Mouse (Mus musculus): ENCODE measurements around the gene Cdc42bpg. TPM values are rescaled to one million over a fixed set of nuclear protein-coding genes. Genes with fewer than 3 reads are reported as not detected.

The Cdc42bpg gene
- polyA plus RNA-seq, 2 experiments, result 2.0 to 15.2 TPM

DNA sequence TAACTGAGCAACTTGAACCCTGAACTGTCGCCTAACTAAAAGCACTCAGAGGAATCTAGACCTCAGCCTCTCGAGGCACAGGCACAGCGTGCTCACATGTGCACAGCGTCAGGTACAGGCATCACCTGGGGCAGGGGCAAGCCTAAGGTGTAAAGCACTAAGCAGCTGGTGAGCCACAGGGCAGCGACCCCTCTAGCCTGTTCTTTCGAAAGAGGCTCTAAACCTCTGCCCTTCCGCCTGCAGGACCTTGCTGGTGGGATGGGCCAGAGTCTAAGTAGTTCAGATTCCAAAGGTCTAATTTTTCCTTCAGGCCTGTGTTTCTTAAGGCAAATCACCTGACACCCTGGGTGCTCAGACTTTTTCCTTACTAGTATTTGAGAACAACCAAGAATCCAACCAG is 34.2 kb upstream of the Cdc42bpg start:
- H3K4me1 ChIP-seq (ENCODE audit: control insufficient read depth, insufficient read depth, low read length), result no peaks in the 10 kb centered on the region; the same call in 1 of the 2 replicates
- H3K27me3 ChIP-seq (ENCODE audit: control insufficient read depth, insufficient read depth, low read length), result no peaks in the 10 kb centered on the region
- no peak for ATAC-seq (ENCODE audit: low FRiP score, low read depth)
- no peak for TF ChIP-seq POLR2A (IDR thresholded peaks at IDR 0.05; ENCODE audit: borderline replicate concordance, extremely low read depth, insufficient read depth, insufficient read length)
- no peak overlapping the region for H3K27ac ChIP-seq (replicated peaks; ENCODE audit: low read depth, low read length)
- 65% methylated on average over 7 of the region's 7 CpGs for WGBS
- H3K9me3 ChIP-seq (ENCODE audit: control insufficient read depth, low read length), result no peaks in the 10 kb centered on the region
- no peak overlapping the region for H3K4me2 ChIP-seq (replicated peaks; ENCODE audit: low read depth, low read length, severe bottlenecking)
- no peak overlapping the region for H3K9ac ChIP-seq (ENCODE audit: low read depth, low read length, severe bottlenecking)
- DNase-seq (ENCODE audit: low spot score), result no peak
- H3K36me3 ChIP-seq (ENCODE audit: control insufficient read depth, insufficient read depth, low read length), result no peaks in the 10 kb centered on the region
- no peak overlapping the region for H3K4me3 ChIP-seq (replicated peaks; ENCODE audit: low read length)

DNA sequence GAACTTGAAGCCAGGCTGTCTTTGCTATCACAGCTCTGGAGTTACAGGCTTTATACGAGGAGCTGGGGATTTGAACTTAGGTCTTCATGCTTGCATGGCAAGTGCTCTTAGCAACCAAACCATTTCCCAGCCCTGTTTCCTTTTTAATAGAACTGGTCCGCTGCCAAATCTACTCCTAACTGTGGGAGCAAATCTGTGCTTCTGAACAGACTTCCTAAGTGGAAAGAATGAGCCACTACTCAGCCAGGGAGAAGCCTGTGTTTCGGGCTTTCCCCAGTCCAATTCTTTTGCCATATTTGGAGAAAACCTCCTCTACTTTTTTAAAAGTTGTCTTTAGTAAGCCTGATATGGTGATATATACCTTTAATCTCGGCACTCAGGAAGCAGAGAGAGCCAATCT is 33.5 kb upstream of the Cdc42bpg start:
- Histone ChIP-seq H3K27me3 (ENCODE audit: control insufficient read depth, insufficient read depth, low read length) (no peaks in the 10 kb centered on the region), H3K9me3 (ENCODE audit: control insufficient read depth, low read length) (no peaks in the 10 kb centered on the region), H3K27ac (replicated peaks; ENCODE audit: low read depth, low read length) (no peak overlapping the region), H3K4me1 (ENCODE audit: control insufficient read depth, insufficient read depth, low read length) (peaks cover under 1% of the 10 kb centered on the region), H3K9ac (ENCODE audit: low read depth, low read length, severe bottlenecking) (no peak overlapping the region), H3K4me2 (replicated peaks; ENCODE audit: low read depth, low read length, severe bottlenecking) (no peak overlapping the region), H3K4me3 (replicated peaks; ENCODE audit: low read length) (no peak overlapping the region), H3K36me3 (ENCODE audit: control insufficient read depth, insufficient read depth, low read length) (no peaks in the 10 kb centered on the region)
- 72% methylated on average over 4 of the region's 4 CpGs for WGBS
- DNase-seq (ENCODE audit: low spot score) (peak; percentile 71), ATAC-seq (ENCODE audit: low FRiP score, low read depth) (no peak)
- TF ChIP-seq POLR2A (IDR thresholded peaks at IDR 0.05; ENCODE audit: borderline replicate concordance, extremely low read depth, insufficient read depth, insufficient read length), result no peak

DNA sequence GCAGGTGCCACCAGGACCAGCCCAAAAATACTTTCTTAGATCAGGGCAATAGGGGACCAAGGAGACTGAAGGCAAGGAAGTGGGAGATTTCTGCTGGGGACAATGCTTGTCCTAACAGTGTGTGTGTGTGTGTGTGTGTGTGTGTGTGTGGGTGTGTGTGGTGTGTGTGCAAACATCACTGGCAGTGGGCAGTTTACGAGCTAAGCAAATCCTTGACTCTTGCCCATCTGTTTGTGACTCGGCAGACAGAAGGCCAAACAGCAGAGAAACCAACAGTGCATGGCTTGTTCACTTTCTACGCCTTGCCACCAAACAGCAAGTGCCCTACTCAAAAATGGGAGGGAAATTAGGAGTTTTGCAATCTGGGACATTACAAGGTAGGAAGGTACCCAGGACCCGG is 32.7 kb upstream of the Cdc42bpg start:
- Histone ChIP-seq H3K27ac (replicated peaks; ENCODE audit: low read depth, low read length) (no peak overlapping the region), H3K27me3 (ENCODE audit: control insufficient read depth, insufficient read depth, low read length) (no peaks in the 10 kb centered on the region), H3K4me1 (ENCODE audit: control insufficient read depth, insufficient read depth, low read length) (peaks cover 9% of the 10 kb centered on the region), H3K4me3 (replicated peaks; ENCODE audit: low read length) (no peak overlapping the region), H3K4me2 (replicated peaks; ENCODE audit: low read depth, low read length, severe bottlenecking) (no peak overlapping the region), H3K9me3 (ENCODE audit: control insufficient read depth, low read length) (no peaks in the 10 kb centered on the region), H3K36me3 (ENCODE audit: control insufficient read depth, insufficient read depth, low read length) (no peaks in the 10 kb centered on the region), H3K9ac (ENCODE audit: low read depth, low read length, severe bottlenecking) (no peak overlapping the region)
- DNase-seq (ENCODE audit: low spot score), result no peak
- 72% methylated on average over 4 of the region's 4 CpGs for WGBS
- TF ChIP-seq POLR2A (IDR thresholded peaks at IDR 0.05; ENCODE audit: borderline replicate concordance, extremely low read depth, insufficient read depth, insufficient read length), result no peak
- no peak for ATAC-seq (ENCODE audit: low FRiP score, low read depth)

DNA sequence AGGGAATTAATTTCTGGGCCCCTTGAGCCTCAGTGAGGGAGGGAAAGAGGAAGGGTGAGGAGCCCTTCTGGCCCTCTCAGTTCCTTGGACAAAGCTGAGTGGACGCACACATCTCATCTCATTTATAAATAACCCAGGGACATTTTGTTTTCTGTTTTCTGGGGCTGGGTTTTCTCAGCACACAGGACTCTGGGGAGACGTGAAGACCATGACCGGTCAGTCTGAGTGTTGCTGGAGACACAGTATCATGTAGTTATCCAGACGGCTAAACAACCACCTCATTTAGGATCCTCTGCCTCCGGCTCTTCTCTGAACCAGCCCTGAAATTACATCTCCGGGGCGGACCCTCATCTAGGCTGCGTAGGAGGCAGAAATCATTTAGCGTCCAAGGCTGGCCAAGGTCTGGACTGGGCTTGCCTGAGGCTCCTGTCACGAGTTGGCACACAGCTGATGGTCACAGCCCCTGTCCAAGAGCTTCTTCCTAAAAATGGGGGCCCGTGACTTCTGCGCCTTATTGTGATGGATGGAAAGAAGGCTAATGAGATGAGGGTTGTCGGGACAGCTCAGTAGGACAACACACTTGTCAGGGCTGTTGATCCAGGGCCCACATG is 32.2 kb upstream of the Cdc42bpg start:
- H3K4me1 ChIP-seq (ENCODE audit: control insufficient read depth, insufficient read depth, low read length), result peaks cover 14% of the 10 kb centered on the region
- ATAC-seq (ENCODE audit: low FRiP score, low read depth) (no peak), DNase-seq (ENCODE audit: low spot score) (no peak)
- no peak overlapping the region for H3K9ac ChIP-seq (ENCODE audit: low read depth, low read length, severe bottlenecking)
- no peak overlapping the region for H3K4me2 ChIP-seq (replicated peaks; ENCODE audit: low read depth, low read length, severe bottlenecking)
- no peaks in the 10 kb centered on the region for H3K36me3 ChIP-seq (ENCODE audit: control insufficient read depth, insufficient read depth, low read length)
- no peak for TF ChIP-seq POLR2A (IDR thresholded peaks at IDR 0.05; ENCODE audit: borderline replicate concordance, extremely low read depth, insufficient read depth, insufficient read length)
- H3K27ac ChIP-seq (replicated peaks; ENCODE audit: low read depth, low read length), result no peak overlapping the region
- no peak overlapping the region for H3K4me3 ChIP-seq (replicated peaks; ENCODE audit: low read length)
- WGBS, result 88% methylated on average over 13 of the region's 13 CpGs
- no peaks in the 10 kb centered on the region for H3K27me3 ChIP-seq (ENCODE audit: control insufficient read depth, insufficient read depth, low read length)
- no peaks in the 10 kb centered on the region for H3K9me3 ChIP-seq (ENCODE audit: control insufficient read depth, low read length)

DNA sequence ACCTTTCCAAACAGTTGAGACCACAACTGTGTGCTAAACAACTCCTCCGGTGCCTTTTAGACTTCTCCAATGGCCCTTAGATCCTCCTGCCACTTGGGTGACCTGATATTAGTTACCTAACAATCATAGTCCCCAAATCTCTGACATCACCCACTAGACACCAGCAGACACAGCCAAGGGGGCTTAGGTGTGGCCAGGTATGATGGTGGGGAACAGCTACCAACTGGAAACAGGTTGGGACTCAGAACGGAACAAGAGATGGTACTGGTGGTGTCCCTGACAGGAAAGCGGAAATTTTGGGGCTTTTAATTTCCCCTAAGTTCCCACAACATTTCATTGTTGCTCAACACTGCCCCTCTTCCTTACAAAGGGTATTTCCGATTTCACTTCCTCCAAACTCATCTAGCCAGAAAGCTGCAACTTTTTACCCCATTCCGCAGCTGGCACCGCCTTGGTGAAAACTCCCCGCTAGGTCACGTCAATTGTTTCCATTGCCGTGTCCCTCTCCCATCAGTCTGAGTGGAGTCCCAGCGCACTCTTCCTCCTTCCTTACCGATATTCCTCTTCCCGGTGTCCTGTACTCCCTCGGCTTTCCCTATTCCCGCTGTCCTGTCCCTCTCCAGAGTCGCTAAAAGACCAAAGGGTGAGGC is 30.4 kb upstream of the Cdc42bpg start:
- Histone ChIP-seq H3K27ac (replicated peaks; ENCODE audit: low read depth, low read length) (peak overlapping the region; percentile 63), H3K9me3 (ENCODE audit: control insufficient read depth, low read length) (no peaks in the 10 kb centered on the region), H3K9ac (ENCODE audit: low read depth, low read length, severe bottlenecking) (peak overlapping the region; percentile 50), H3K4me3 (replicated peaks; ENCODE audit: low read length) (peak overlapping the region; percentile 91), H3K27me3 (ENCODE audit: control insufficient read depth, insufficient read depth, low read length) (no peaks in the 10 kb centered on the region), H3K4me1 (ENCODE audit: control insufficient read depth, insufficient read depth, low read length) (peaks cover 22% of the 10 kb centered on the region), H3K4me2 (replicated peaks; ENCODE audit: low read depth, low read length, severe bottlenecking) (peak overlapping the region; percentile 78), H3K36me3 (ENCODE audit: control insufficient read depth, insufficient read depth, low read length) (peaks cover 15% of the 10 kb centered on the region)
- peak; percentile 14 for DNase-seq (ENCODE audit: low spot score)
- peak; percentile 5; the same call in 1 of the 2 replicates for ATAC-seq (ENCODE audit: low FRiP score, low read depth)
- 8% methylated on average over 15 of the region's 15 CpGs for WGBS
- no peak for TF ChIP-seq POLR2A (IDR thresholded peaks at IDR 0.05; ENCODE audit: borderline replicate concordance, extremely low read depth, insufficient read depth, insufficient read length)
